Mouse (Mus musculus): ENCODE measurements around the gene Acat3. TPM values are rescaled to one million over a fixed set of nuclear protein-coding genes. Genes with fewer than 3 reads are reported as not detected.
A peak's percentile ranks its signal among the peaks of the same experiment; 100 is the strongest.
"Not testable (repeated sequence)": the region's sequence is repeated elsewhere in the genome, so short reads cannot be mapped to it uniquely, and the experiment has no call there.

The Acat3 gene
- total RNA-seq, 1 experiment from 2014 or later: 0.35 TPM

- ATAC-seq (ENCODE audit: extremely low read depth, insufficient number of reproducible peaks, low FRiP score, poor library complexity, severe bottlenecking): no peak
These were observed 14.7 kb downstream of the Acat3 start for GRCm38 (mm10) chr17:12925703-12926180.

GRCm38 (mm10) chr17:12925001-12925400 lies 15.4 kb downstream of the Acat3 start:
- ATAC-seq (ENCODE audit: extremely low read depth, insufficient number of reproducible peaks, low FRiP score, poor library complexity, severe bottlenecking): no peak

- ATAC-seq (ENCODE audit: extremely low read depth, insufficient number of reproducible peaks, low FRiP score, poor library complexity, severe bottlenecking): peak; percentile 65
These were observed 19.3 kb downstream of the Acat3 start for GRCm38 (mm10) chr17:12921073-12921472.

- ATAC-seq (ENCODE audit: extremely low read depth, insufficient number of reproducible peaks, low FRiP score, poor library complexity, severe bottlenecking): no peak
These were observed 23.6 kb downstream of the Acat3 start for GRCm38 (mm10) chr17:12916588-12917380.

- ATAC-seq (ENCODE audit: extremely low read depth, insufficient number of reproducible peaks, low FRiP score, poor library complexity, severe bottlenecking): peak; percentile 98
These were observed 24.4 kb downstream of the Acat3 start, which contains the start of gene Mrpl18 for GRCm38 (mm10) chr17:12915881-12916583. Gene Mrpl18, minus strand, starts transcription at chr17:12916345.

GRCm38 (mm10) chr17:12915488-12915880 lies 24.9 kb downstream of the Acat3 start, which contains the start of gene Tcp1:
Gene Tcp1, plus strand, starts transcription at chr17:12915701.
- no peak for ATAC-seq (ENCODE audit: extremely low read depth, insufficient number of reproducible peaks, low FRiP score, poor library complexity, severe bottlenecking)

GRCm38 (mm10) chr17:12910391-12910790 lies 30.0 kb downstream of the Acat3 start:
- no peak for ATAC-seq (ENCODE audit: extremely low read depth, insufficient number of reproducible peaks, low FRiP score, poor library complexity, severe bottlenecking)

GRCm38 (mm10) chr17:12909361-12910280 lies 30.8 kb downstream of the Acat3 start, which contains the start of gene Pnldc1:
Gene Pnldc1, minus strand, starts transcription at chr17:12910230.
- ATAC-seq (ENCODE audit: extremely low read depth, insufficient number of reproducible peaks, low FRiP score, poor library complexity, severe bottlenecking): no peak

- no peak for ATAC-seq (ENCODE audit: extremely low read depth, insufficient number of reproducible peaks, low FRiP score, poor library complexity, severe bottlenecking)
These were observed 34.0 kb downstream of the Acat3 start for GRCm38 (mm10) chr17:12906436-12906835.

- no peak for ATAC-seq (ENCODE audit: extremely low read depth, insufficient number of reproducible peaks, low FRiP score, poor library complexity, severe bottlenecking)
These were observed 34.6 kb downstream of the Acat3 start for GRCm38 (mm10) chr17:12905810-12906209.

- ATAC-seq (ENCODE audit: extremely low read depth, insufficient number of reproducible peaks, low FRiP score, poor library complexity, severe bottlenecking): no peak
These were observed 36.1 kb downstream of the Acat3 start for GRCm38 (mm10) chr17:12904349-12904748.

- no peak for ATAC-seq (ENCODE audit: extremely low read depth, insufficient number of reproducible peaks, low FRiP score, poor library complexity, severe bottlenecking)
These were observed 36.7 kb downstream of the Acat3 start for GRCm38 (mm10) chr17:12903372-12904333.

GRCm38 (mm10) chr17:12902291-12902690 lies 38.1 kb downstream of the Acat3 start:
- no peak for ATAC-seq (ENCODE audit: extremely low read depth, insufficient number of reproducible peaks, low FRiP score, poor library complexity, severe bottlenecking)

GRCm38 (mm10) chr17:12898607-12899006 lies 41.8 kb downstream of the Acat3 start:
- ATAC-seq (ENCODE audit: extremely low read depth, insufficient number of reproducible peaks, low FRiP score, poor library complexity, severe bottlenecking): not testable (repeated sequence)

- no peak for ATAC-seq (ENCODE audit: extremely low read depth, insufficient number of reproducible peaks, low FRiP score, poor library complexity, severe bottlenecking)
These were observed 42.7 kb downstream of the Acat3 start for GRCm38 (mm10) chr17:12897674-12898073.

GRCm38 (mm10) chr17:12892033-12892432 lies 48.4 kb downstream of the Acat3 start:
- ATAC-seq (ENCODE audit: extremely low read depth, insufficient number of reproducible peaks, low FRiP score, poor library complexity, severe bottlenecking): no peak

GRCm38 (mm10) chr17:12891054-12891453 lies 49.3 kb downstream of the Acat3 start:
- ATAC-seq (ENCODE audit: extremely low read depth, insufficient number of reproducible peaks, low FRiP score, poor library complexity, severe bottlenecking): no peak
